Mouse (Mus musculus) gastrocnemius, adult 8-10 months (tissue): ENCODE results near the gene Txndc11. TPM values are rescaled to one million over a fixed set of nuclear protein-coding genes. Genes with fewer than 3 reads are reported as not detected.

ENCODE experiments used
- DNase-seq, 2 experiments: peaks; one replicate each; pipeline ENCODE4 v3.0.0; 2022; ENCODE audit warnings: low spot score in 2 of 2
- total RNA-seq, 4 experiments: library from RNA; stranded (reverse); gene quantifications; 2 replicates each; pipeline ENCODE4 v1.2.4; 2022

Txndc11 gene
- total RNA-seq, 4 experiments from 2014 or later, result 4.6 to 8.5 (median 7.0) TPM

- DNase-seq, result peak; percentile 93 to 96
These were observed 68.2 kb downstream of the Txndc11 start, which contains the start of gene Litaf for GRCm38 (mm10) chr16:11066029-11066832. Litaf (minus strand) TSS chr16:11066157.

GRCm38 (mm10) chr16:11065431-11065830 is 69.0 kb downstream of the Txndc11 start:
- no peak for DNase-seq

GRCm38 (mm10) chr16:11064742-11065141 is 69.7 kb downstream of the Txndc11 start:
- no peak for DNase-seq

GRCm38 (mm10) chr16:11064341-11064740 is 70.1 kb downstream of the Txndc11 start:
- DNase-seq, result no peak

DNA sequence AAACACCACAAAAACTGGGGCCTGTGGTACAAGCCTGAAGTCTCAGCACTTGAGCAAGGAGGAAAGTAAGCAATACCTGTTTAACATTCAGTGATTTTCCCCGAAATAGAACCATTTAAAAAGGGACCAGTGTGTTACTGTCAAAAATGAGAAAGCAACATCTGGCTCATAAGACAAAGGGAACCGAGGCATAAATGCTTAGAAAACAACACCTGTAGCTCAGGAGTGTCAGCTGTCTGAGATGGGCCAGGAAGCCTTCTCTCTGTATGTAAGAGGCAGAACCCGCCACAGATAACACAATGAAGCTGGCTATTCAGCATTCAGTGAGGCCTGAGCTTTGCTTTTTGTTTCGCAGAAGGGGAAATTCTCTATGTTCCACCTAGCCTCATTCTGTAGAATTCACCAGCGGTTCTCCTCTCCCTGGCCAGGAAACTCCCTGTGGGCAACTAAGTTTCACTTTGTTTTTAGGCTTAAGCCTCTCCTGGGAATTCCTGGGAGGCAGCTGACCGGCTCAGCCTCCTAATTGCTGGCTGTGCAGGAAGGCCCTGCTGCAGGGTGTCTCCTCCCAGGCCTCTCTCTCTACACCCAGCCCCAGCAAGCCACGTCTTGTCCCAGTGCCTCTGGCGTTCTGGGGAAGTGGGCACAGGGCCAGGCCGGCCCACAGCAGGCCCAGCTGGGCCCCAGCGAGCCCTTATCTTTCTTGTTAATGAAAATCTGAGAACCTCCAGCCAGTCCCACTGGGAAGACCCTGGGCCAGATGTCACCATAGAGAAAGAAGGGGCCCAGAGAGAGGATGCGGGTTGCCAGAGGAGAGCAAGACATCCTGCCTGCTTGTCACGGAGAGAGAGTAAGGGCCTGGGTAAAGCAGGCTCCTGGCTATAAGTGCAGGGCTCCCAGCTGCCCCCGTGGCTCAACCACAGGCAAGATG is 71.4 kb downstream of the Txndc11 start:
- DNase-seq, result peak; percentile 63 to 73

GRCm38 (mm10) chr16:11060645-11061044 is 73.8 kb downstream of the Txndc11 start, which contains the start of gene Snn:
Snn (plus strand) TSS chr16:11060945.
- DNase-seq, result no peak

GRCm38 (mm10) chr16:11055916-11056315 is 78.5 kb downstream of the Txndc11 start:
- no peak for DNase-seq

GRCm38 (mm10) chr16:11054871-11055270 is 79.6 kb downstream of the Txndc11 start:
- DNase-seq, result peak in 1 of 2 experiments; percentile 21

GRCm38 (mm10) chr16:11054409-11054808 is 80.0 kb downstream of the Txndc11 start:
- DNase-seq, result no peak

DNA sequence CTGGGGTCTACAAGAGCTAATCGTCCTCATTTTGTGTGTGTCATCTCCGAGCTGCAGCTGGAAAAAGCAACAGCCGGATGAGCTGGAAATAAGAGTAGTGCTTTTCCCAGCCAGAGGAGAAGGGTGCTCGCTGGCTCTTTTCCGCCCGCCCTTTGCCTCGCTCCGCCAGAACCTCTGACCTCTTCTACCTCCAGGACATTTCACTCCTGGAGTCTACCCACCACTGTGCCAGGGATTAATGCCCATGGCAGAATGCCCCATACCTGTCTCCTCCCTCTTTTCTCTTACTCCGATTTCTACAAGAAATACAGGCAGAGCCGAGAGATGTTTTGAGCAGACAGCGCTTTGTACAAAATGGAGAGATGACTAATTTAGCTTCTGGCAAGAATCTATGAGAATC is 83.3 kb downstream of the Txndc11 start:
- no peak for DNase-seq

GRCm38 (mm10) chr16:11050226-11050625 is 84.2 kb downstream of the Txndc11 start:
- no peak for DNase-seq

DNA sequence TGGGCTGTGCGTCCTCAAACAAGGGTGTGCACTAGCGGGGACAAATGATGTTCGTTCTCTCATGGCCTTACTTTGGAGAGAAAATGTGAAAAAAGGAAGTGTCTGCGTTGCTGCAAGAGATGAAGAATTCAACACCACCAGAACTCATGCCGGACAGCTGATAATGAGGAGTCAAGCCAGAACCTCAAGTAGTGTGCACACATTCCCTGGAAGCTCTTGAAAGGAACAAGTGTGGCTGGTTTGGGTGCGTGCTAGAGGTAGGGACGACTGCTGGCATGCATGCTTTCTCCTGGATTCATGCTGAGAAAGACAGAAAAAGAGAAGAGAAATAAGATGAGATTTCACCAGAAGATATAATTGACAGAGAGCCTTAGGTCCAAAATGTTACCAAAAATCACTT is 87.3 kb downstream of the Txndc11 start:
- DNase-seq, result no peak

- no peak for DNase-seq
These were observed 88.0 kb downstream of the Txndc11 start for GRCm38 (mm10) chr16:11046437-11046836.

GRCm38 (mm10) chr16:11043239-11043638 is 91.2 kb downstream of the Txndc11 start:
- DNase-seq, result no peak

DNA sequence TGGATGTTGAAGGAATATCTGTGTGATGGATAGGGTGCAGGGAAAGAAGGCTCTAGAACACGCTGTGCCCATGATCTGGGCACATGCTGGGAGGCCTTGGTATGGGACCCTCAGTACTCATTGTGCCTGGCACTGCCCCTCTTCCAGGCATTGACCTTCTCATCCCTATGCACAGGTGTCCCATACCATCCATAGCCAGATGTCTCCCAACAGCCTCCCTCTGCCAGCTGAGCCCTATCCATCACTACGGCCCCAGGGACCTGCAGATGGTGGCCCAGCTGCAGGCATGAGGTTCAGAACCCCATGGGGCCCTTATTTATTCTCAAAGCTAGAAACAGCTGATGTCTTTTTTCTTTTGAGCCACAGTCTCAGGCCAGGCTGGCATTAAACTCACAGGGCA is 93.8 kb downstream of the Txndc11 start:
- DNase-seq, result no peak

DNA sequence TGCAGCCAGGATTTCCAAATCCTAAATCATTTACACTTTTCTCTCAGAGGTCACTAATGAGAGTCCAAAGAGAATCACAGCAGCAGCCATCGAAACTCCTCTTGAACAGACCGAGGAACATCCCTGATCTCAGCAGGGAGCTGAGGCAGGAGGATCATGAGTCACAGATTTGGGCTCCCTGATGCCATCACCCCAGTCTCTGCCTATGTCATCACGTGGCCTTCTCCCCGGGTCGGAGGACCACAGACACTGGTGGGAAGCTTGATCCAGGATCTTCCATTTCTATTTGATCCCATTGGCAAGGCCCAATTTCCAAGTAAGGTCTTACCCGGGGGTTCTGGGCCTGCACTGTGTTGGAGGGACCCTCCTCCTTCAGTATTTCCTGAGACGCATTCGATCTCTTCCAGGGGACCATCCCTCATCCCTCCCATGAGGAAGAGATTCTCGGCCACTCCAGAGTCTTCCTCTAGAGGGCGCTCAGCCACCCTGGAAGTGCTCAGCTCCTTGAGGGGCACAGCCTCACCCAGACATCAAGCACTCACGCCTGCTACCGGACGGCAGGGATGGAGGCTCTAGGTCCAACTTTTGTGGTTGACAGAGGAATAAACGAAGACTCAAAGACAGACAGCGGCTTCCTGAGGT is 98.5 kb downstream of the Txndc11 start:
- peak; percentile 25 to 43 for DNase-seq

DNA sequence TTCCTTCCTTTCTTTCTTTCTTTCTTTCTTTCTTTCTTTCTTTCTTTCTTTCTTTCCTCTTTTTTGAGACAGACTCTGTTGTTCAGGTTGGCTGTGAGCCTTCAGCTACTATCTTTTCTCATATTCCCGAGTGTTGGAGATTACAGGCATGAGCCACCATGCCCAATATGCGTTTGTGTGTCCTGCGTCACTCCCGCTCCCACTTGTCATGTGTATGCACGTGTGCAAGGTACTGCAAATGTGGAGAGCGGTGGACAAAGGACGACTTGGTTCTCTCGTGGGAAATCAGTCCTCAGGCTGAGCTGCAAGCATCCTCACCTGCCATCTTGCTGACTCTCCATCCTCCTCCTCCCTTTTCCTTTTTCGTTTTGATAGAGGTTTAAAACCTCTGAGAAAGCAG is 99.2 kb downstream of the Txndc11 start:
- no peak for DNase-seq

DNA sequence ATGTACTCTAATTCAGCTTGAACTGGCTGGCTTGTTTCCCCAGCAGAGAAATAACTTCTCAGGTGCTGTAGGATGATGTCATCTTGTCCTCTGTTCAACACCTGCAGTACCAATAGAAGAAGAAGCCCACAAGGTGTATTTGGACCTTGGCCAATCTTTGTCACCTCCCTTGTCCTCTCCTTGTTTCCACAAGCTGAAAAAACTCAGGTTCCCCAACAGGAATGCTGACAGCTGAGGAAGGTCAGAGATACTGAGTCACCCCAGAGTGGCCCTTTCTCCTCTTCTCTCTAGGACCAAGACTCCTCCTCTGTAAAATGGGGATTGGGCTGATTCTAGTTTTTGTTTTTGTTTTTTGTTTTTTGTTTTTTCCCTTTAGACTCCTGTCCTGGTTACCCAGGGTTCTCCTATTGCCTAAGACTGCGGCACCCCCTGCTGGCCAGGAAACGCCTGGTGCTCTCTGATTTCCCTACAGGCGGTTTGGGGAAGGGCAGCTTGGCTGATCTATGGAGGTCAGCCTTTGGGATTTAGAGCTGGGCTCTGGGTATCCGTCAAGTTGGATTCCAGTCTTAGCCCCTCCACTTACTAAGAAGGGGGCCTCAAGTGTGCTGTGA is 100.2 kb downstream of the Txndc11 start:
- peak; percentile 71 to 74 for DNase-seq

DNA sequence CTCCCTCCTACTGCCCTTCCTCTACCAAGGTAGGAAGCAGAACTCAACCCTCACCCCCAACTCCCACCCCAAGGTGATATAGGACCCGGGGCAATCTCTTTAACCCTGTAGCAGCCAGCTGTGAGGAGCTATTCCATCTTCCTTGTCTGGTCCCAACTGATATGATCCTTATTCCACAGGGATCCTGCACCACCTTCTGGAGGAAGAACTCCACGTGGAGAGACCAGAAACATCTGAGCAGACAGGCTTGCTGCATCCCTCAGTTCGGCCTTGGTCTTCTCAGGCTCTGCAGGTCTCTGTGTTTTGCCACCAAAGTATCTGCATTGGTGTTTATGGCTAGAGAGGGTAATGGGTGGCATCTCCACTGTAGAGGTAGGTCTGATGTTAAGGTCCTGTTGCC is 103.1 kb downstream of the Txndc11 start:
- no peak for DNase-seq

GRCm38 (mm10) chr16:11030844-11031243 is 103.6 kb downstream of the Txndc11 start:
- DNase-seq, result no peak

DNA sequence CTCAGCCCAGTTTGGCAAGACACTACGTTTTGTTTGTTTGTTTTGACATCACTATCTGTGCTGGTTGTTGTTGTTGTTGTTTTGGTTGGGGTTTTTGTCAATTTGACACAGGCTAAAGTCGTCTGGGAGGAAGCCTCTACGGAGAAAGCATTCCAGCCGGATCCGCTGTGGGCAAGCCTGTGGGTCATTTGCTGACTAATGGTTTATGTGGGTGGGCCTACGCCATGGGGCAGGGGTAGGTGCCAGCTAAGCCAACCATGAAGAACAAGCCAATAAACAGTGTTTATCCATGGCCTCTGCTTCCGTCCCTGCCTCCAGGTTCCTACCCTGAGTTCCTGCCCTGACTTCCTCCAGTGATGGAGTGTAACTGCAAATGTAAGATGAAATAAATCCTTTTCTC is 106.2 kb downstream of the Txndc11 start:
- no peak for DNase-seq
